Mouse (Mus musculus) olfactory bulb, adult 2 months (tissue): Measurements from ENCODE around the gene Barx1.

ENCODE experiments used
- CTCF ChIP-seq: fragments of 200-500 bp; IDR thresholded peaks from 2 replicates; pipeline ENCODE4 v1.5.1; 2012; ENCODE audit warnings: low read depth, mild to moderate bottlenecking, low read length, moderate library complexity; ENCODE audit not compliant: insufficient read depth
- POLR2A ChIP-seq: fragments of 200-500 bp; IDR thresholded peaks from 2 replicates; pipeline ENCODE4 v1.6.1; 2012; ENCODE audit warnings: mild to moderate bottlenecking, low read depth, low read length, moderate library complexity; ENCODE audit not compliant: insufficient read depth

- TF ChIP-seq CTCF (no peak), POLR2A (no peak)
These were observed 31.6 kb downstream of the Barx1 start for GRCm38 (mm10) chr13:48694090-48695064.
